Mouse (Mus musculus) spleen, postnatal 0 days (tissue): ENCODE data around the gene Trim34a. TPM values are rescaled to one million over a fixed set of nuclear protein-coding genes. Genes with fewer than 3 reads are reported as not detected.

Experiments used
- polyA plus RNA-seq: library from polyadenylated mRNA; unstranded; fragments of >200 nt; fragmentation: Nextera tagmentation; extraction: Ambion mirVana; gene quantifications from 2 replicates; pipeline ENCODE4 v1.2.1, GENCODE M21; 2015

The Trim34a gene
- 5.6 and 7.4 TPM in 2 replicates for polyA plus RNA-seq

DNA sequence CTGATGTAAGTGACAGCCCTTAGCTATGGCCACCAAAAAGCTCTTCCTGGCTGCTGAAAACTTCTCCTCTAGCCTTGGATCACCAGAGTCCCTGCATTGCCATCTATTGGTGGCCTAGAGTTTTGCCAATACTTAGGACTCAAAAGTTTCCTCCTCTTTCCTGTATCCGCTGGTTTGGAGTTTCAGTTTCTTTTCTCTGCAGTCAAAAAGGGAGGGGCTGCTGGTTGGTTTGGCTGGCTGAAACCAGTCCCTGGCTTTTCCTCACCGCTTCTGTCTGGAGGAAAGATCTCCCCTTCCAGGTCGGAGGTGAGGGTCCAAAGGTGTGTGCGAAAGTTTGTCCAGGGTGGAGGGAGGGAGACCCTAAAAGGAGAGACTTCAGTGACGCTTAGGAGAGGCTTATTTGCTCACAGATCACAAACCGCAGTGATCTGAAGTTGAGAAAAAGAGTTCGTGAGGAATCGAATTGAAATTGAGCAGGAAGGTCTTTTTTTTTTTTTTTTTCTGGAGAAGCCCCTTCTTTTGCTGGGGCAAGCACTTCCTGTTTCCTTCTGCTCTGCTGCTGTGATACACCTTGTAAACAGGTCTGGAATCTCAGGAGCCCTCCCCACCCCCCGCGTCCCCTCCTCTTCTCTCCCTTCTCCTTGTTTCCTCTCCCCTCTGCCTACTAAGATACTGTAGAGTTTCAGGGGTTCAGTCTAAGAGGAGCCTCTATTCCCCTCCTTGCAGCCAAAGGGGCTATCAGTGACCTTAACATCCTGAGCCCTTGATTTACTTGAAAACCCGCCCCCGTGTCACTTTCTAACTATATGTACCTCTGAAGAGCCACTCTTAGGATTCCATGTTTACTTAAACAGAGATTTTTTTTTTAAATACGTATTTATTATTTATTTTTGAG is at the start of gene Trim34a:
TSS of gene Trim34a (plus strand) at position 171 of the 895 bp plus-strand sequence.

DNA sequence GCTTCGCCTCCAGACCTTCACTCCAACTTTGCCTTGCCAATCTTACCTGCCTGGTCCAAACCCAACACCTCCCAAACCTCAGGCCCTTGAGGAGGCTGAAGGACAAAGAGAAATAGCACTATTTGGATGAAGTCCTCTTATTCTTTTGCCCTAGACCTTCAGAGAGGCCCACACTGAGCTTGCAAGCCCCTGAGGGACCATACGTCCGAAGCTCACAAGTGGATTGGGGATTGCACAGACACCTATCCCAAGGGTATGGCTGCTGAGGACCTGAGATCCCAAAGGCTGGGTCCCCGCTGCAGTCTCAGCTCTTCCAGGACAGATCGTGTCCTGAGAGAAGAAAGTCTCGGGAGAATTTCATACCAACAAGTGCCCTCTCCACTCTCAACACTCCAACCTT is 48.4 kb upstream of the Trim34a start, which contains the start of gene Olfr649:
TSS of gene Olfr649 (minus strand) at position 101 of the 400 bp plus-strand sequence.

DNA sequence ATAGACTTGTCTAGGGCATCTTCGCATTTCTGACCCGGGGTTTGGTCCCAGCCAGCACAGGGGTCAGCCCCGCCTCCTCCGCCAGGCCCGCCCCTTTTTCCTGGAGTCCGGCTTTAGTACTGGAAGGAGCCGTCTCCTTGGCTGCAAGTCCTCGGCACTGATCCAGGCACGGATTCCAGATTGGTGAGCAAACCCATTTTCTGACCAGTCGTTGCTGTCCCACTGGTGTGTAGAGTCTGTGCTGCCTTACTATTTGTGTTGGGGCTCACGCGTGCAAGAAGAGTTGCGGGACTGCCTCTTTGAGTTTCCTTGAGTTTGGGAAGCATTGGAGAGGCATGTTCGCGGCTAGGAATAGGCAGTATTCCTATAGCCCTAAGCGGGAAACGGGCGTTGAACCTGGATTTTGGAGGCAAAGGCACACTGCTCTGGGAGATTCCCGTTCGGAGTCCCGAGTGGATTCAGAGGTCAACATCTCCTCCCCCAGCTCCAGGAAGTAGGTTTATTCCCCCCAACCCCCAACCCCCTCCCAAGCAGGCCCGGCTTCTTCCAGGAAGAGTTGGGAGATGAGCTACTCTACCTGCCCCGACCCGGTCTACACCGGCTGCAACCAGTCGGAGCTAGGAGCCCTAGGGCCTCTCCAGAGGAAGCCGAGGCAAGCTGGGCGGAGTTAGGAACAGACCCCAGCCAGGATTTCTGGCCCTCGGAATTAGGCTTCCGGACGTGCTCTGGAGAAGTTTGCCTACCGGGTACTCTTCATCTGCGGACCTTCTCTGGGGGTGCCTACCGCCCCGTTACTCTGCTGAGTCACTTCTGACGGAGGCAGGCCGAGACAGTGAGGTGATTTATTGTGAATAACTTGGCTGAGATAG is 25.3 kb upstream of the Trim34a start, which contains the start of gene Trim6:
TSS of gene Trim6 (plus strand) at position 93 of the 869 bp plus-strand sequence.

DNA sequence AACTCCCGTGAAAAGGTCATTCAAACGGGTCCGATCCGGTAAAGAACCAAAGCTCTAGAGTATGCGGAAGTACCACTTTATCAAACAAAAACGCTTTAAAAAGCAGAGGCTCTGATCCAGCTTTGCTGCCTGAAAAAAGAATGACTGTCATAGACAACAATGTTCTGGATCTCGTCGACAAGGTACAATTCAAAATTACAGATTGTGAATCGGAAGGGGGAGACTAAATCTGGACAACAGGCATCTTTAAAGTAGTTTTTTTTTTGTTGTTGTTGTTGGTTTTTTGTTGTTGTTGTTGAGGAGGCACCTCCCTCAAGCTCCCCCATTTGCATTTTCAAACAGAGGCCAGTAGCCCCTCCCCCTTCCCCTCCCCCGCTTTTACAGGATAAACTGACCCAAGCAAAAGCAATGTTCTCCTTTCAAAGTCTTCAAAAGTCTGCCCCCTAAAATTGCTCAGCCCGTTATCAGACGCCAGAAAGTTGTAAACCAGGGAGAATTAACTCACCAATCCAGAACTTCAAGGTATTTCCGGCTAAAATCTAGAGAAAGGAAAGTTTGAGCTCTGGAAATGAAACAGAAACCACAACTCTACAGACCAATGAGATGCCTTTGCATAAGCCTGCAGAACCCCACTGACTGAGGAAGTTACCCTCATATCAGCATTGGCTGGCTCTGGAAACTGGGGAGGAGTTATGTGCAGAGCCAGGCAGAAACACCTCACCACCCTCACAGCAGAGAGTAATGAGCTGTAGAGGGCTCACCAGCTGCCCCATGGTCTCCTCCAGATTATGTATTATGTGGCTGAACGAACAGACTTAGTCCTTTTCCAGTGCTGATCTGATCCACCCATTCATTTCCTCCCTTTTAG is 43.6 kb downstream of the Trim34a start, which contains the start of gene Trim5:
TSS of gene Trim5 (minus strand) at position 519 of the 868 bp plus-strand sequence.

Other genes with a start within 250 kb of the Trim34a start
- gene Olfr638, start 245.7 kb upstream of the Trim34a start, polyA plus RNA-seq, result not detected in 2 replicates
- not detected in 2 replicates for gene Olfr639, start 227.2 kb upstream of the Trim34a start, polyA plus RNA-seq
- gene Olfr640, start 218.9 kb upstream of the Trim34a start, polyA plus RNA-seq, result not detected in 2 replicates
- gene Olfr641, start 209.0 kb upstream of the Trim34a start, polyA plus RNA-seq, result not detected in 2 replicates
- not detected in 2 replicates for gene Olfr642, start 191.8 kb upstream of the Trim34a start, polyA plus RNA-seq
- not detected in 2 replicates for gene 4930516K23Rik, start 183.0 kb upstream of the Trim34a start, polyA plus RNA-seq
- not detected in 2 replicates for gene Olfr644, start 172.6 kb upstream of the Trim34a start, polyA plus RNA-seq
- gene Olfr645, start 159.0 kb upstream of the Trim34a start, polyA plus RNA-seq, result not detected in 2 replicates
- not detected in 2 replicates for gene Olfr646, start 139.6 kb upstream of the Trim34a start, polyA plus RNA-seq
- gene Ubqln5, start 114.6 kb upstream of the Trim34a start, polyA plus RNA-seq, result not detected in 2 replicates
- not detected in 2 replicates for gene Olfr643, start 107.1 kb upstream of the Trim34a start, polyA plus RNA-seq
- gene Ubqln3, start 101.2 kb upstream of the Trim34a start, polyA plus RNA-seq, result not detected in 2 replicates
- not detected in 2 replicates for gene Ubqlnl, start 93.9 kb upstream of the Trim34a start, polyA plus RNA-seq
- gene Olfm5, start 79.6 kb upstream of the Trim34a start, polyA plus RNA-seq, result 0.07 TPM in 1 of 2 replicates, not detected in the other
- gene Olfr648, start 61.1 kb upstream of the Trim34a start, polyA plus RNA-seq, result 0.08 and 0.15 TPM in 2 replicates
- gene Olfr649, start 48.5 kb upstream of the Trim34a start, polyA plus RNA-seq, result not detected in 2 replicates
- gene Trim6, start 25.7 kb upstream of the Trim34a start, polyA plus RNA-seq, result 0.65 and 1.2 TPM in 2 replicates
- gene Trim5, start 43.6 kb downstream of the Trim34a start, polyA plus RNA-seq, result 2.3 and 2.9 TPM in 2 replicates
- gene Trim12a, start 71.0 kb downstream of the Trim34a start, polyA plus RNA-seq, result 13.9 and 19.1 TPM in 2 replicates
- 0.13 TPM in 1 of 2 replicates, not detected in the other for gene Trim34b, start 85.0 kb downstream of the Trim34a start, polyA plus RNA-seq
- 5.1 and 7.7 TPM in 2 replicates for gene Trim12c, start 108.9 kb downstream of the Trim34a start, polyA plus RNA-seq
- 6.6 and 7.3 TPM in 2 replicates for gene Trim30b, start 125.4 kb downstream of the Trim34a start, polyA plus RNA-seq
- gene Trim30c, start 156.4 kb downstream of the Trim34a start, polyA plus RNA-seq, result 0.32 and 0.52 TPM in 2 replicates
- 9.0 and 12.5 TPM in 2 replicates for gene Trim30a, start 220.7 kb downstream of the Trim34a start, polyA plus RNA-seq